Mouse (Mus musculus) liver, embryonic 14.5 days (tissue): Measurements from ENCODE around the gene Wnt2.

Experiments used
- CTCF ChIP-seq: IDR thresholded peaks from 2 replicates; pipeline ENCODE4 v1.5.1; 2016; ENCODE audit warnings: antibody characterized with exemption, low read depth, control low read depth
- EP300 ChIP-seq: IDR thresholded peaks from 2 replicates; pipeline ENCODE4 v1.6.1; 2016; ENCODE audit warnings: antibody characterized with exemption, low read depth

DNA sequence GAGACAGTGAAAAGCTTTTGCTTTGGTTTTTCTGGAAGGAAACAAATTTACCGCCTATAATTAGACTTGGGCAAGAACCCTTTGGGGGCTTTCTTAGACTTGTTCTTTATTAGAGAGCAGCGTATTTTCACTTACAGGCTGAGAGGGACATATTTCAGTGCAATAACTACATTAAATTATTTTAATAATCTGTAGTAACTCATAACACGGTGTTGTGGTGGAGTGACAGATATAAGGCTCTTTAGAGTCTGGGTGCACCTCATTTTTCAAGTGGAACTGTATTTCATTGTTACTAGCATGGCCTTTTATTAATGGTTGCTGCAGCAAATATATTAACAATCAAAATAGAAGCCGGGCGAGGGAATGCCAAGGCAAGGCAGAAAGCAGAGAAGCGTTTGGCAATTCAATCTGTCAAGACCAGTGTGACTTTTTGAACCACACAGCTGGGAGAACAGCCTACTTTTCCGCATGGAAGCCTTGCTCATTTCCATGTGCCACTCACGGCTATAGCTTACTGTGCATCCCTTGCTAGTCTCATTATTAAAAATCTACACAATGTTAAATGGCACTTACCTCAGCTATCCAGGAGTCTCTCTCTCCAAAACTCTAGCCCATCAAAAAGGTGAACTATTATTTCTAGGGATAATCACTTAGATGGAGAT lies 6.1 kb downstream of the Wnt2 start:
- no peak for TF ChIP-seq CTCF
- TF ChIP-seq EP300, result no peak
